Mouse (Mus musculus): Measurements from ENCODE around the gene Gm15013.

DNA sequence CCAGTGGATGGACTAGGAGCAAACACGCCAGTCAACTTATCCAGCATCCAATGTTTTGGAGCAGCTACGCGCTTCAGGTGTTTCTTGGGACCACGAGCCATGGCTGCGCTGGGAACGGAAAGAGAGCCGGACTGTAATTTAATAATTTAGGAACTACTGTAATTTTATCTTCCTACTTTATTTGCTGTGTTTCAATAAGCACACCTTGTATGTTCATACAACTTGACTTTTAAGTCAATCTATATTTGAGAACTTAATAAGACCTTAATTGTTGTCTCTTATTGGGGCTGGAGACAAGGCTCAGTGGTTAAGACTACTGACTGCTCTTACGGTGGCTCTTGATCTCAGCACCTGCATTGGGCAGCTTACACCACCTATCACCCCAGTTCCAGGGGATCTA, at the start of gene Gm15013:
- TF ChIP-seq CTCF (IDR thresholded peaks at IDR 0.05; ENCODE audit: borderline replicate concordance, insufficient read depth, low read length) = no peak
- TF ChIP-seq POLR2A (IDR thresholded peaks at IDR 0.05; ENCODE audit: low read depth, low read length) = no peak
